Mouse (Mus musculus): ENCODE data around the gene Loxl1.

- no peak for TF ChIP-seq EP300 (IDR thresholded peaks at IDR 0.05; ENCODE audit: insufficient read depth, low read depth, low read length)
- TF ChIP-seq POLR2A (IDR thresholded peaks at IDR 0.05; ENCODE audit: insufficient read depth, low read length): no peak
Measured at GRCm38 (mm10) chr9:58280259-58281109, 32.5 kb downstream of the Loxl1 start.
